ENCODE assay signal across 25 mouse cellular contexts in the genomic region with DNA sequence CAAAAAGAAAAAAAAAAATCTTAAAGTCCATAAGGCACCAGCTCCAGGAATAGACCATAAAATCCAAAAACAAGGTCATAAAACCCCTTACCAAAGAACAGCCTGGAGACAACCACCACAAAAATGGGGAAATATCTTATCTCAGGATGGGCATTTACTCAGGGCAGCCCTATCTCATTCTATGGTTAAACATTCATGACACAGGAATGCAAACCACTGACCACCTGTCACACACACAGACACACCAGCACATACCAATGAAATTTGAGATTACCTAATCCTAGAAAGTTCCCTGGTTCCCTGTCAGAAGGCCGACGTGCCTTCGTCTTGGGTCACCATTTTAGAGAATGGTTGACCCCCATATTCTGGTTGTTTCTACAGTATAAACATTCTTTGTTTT.
"Had no signal": no experiment of that assay in that cellular context is flagged by ENCODE, and none has a peak within 500 bp of the region (broad histone marks: within the 10 kb centered on the region; RNA-seq: fewer than 3 reads in every experiment).

No protein-coding gene starts in this region.

- H3K4me1 ChIP-seq: heart, embryonic 13.5 days; heart, embryonic 15.5 days; hindbrain, embryonic 10.5 days; hindbrain, embryonic 13.5 days; hindbrain, embryonic 15.5 days; kidney, embryonic 15.5 days; limb, embryonic 10.5 days; limb, embryonic 12.5 days; liver, embryonic 13.5 days had no signal

- H3K27ac ChIP-seq: heart, adult 2 months; heart, embryonic 13.5 days; heart, embryonic 15.5 days; hindbrain, embryonic 10.5 days; hindbrain, embryonic 13.5 days; hindbrain, embryonic 15.5 days; hindbrain, postnatal 0 days; kidney, embryonic 15.5 days; kidney, postnatal 0 days; left cerebral cortex, adult 2 months; limb, embryonic 10.5 days; limb, embryonic 12.5 days; liver, embryonic 13.5 days had no signal

- DNase-seq: gastrocnemius, postnatal 14 days; gastrocnemius, postnatal 36 days; heart, adult 11 months; heart, adult 2 months; heart, postnatal 14 days; heart, postnatal 4 days; kidney, adult 11 months; kidney, adult 2 months; kidney, adult 9 months; kidney, postnatal 14 days; kidney, postnatal 36 days; layer of hippocampus, adult 9-11 months; liver; liver, embryonic 13.5 days had no signal

- H3K9me3 ChIP-seq: heart, embryonic 13.5 days; heart, embryonic 15.5 days; hindbrain, embryonic 10.5 days; hindbrain, embryonic 13.5 days; hindbrain, embryonic 15.5 days; kidney, embryonic 15.5 days; limb, embryonic 10.5 days; limb, embryonic 12.5 days; liver, embryonic 13.5 days had no signal

- H3K36me3 ChIP-seq: heart, embryonic 13.5 days; heart, embryonic 15.5 days; hindbrain, embryonic 10.5 days; hindbrain, embryonic 13.5 days; hindbrain, embryonic 15.5 days; kidney, embryonic 15.5 days; limb, embryonic 10.5 days; limb, embryonic 12.5 days; liver, embryonic 13.5 days had no signal

- H3K9ac ChIP-seq: heart, embryonic 13.5 days; heart, embryonic 15.5 days; hindbrain, embryonic 13.5 days; hindbrain, embryonic 15.5 days; kidney, embryonic 15.5 days; limb, embryonic 12.5 days; liver, embryonic 13.5 days had no signal

- H3K4me3 ChIP-seq: heart, adult 2 months; heart, embryonic 13.5 days; heart, embryonic 15.5 days; hindbrain, embryonic 10.5 days; hindbrain, embryonic 13.5 days; hindbrain, embryonic 15.5 days; kidney, embryonic 15.5 days; left cerebral cortex, adult 2 months; limb, embryonic 10.5 days; limb, embryonic 12.5 days; liver, embryonic 13.5 days had no signal
